Mouse (Mus musculus) limb, embryonic 11.5 days (tissue): ENCODE results near the gene Klhl26. TPM values are rescaled to one million over a fixed set of nuclear protein-coding genes. Genes with fewer than 3 reads are reported as not detected.

Experiments
- ATAC-seq: fragments of 200-750 bp; cut with Nextera tagmentation; 2 replicates; pipeline ENCODE4 v1.8.0; 2017; ENCODE audit warnings: low read depth; ENCODE audit not compliant: insufficient number of reproducible peaks, low FRiP score, low TSS enrichment
- DNase-seq: peaks from one replicate; pipeline ENCODE4 v3.0.0-alpha.2; 2015; ENCODE audit warnings: low spot score
- H3K27ac ChIP-seq: fragments of 300-500 bp; sonication (generic); replicated peaks from 2 replicates; pipeline ENCODE4 v1.5.1; 2014; ENCODE audit warnings: low read depth, mild to moderate bottlenecking, low read length
- H3K27me3 ChIP-seq: fragments of 300-500 bp; sonication (generic); 2 replicates; pipeline ENCODE4 v1.6.1; 2014; ENCODE audit warnings: mild to moderate bottlenecking, low read length, mixed read lengths; ENCODE audit not compliant: control insufficient read depth, insufficient read depth
- H3K36me3 ChIP-seq: fragments of 300-500 bp; sonication (generic); 2 replicates; pipeline ENCODE4 v1.6.1; 2014; ENCODE audit warnings: mild to moderate bottlenecking, low read length, moderate library complexity, mixed read lengths; ENCODE audit not compliant: control insufficient read depth, insufficient read depth
- H3K4me1 ChIP-seq: fragments of 300-500 bp; sonication (generic); 2 replicates; pipeline ENCODE4 v1.6.1; 2014; ENCODE audit warnings: low read length, mixed read lengths; ENCODE audit not compliant: control insufficient read depth, insufficient read depth
- H3K4me2 ChIP-seq: fragments of 300-500 bp; sonication (generic); 2 replicates; pipeline ENCODE4 v1.6.1; 2014; ENCODE audit warnings: low read depth, mild to moderate bottlenecking, moderate library complexity; ENCODE audit not compliant: severe bottlenecking
- H3K4me3 ChIP-seq: fragments of 300-500 bp; sonication (generic); 2 replicates; pipeline ENCODE4 v1.5.1; 2014; ENCODE audit warnings: low read depth, low read length
- H3K9ac ChIP-seq: fragments of 300-500 bp; sonication (generic); 2 replicates; pipeline ENCODE4 v1.6.1; 2014; ENCODE audit warnings: mild to moderate bottlenecking, low read length
- H3K9me3 ChIP-seq: fragments of 300-500 bp; sonication (generic); 2 replicates; pipeline ENCODE4 v1.6.1; 2016; ENCODE audit warnings: low read length; ENCODE audit not compliant: control insufficient read depth
- WGBS: fragments of 180-500 bp; shearing (Covaris S2); extraction: QIAGEN DNeasy Blood & Tissue Kit; methylation state at CpG from one replicate; pipeline ENCODE4 v1.1.7; 2014; 5-methylcytosine and 5-hydroxymethylcytosine counted together
- polyA plus RNA-seq: library from polyadenylated mRNA; unstranded; fragments of >200 nt; fragmentation: Nextera tagmentation; extraction: Ambion mirVana; gene quantifications from 2 replicates; pipeline ENCODE4 v1.2.1, GENCODE M21; 2014

Gene Klhl26
- polyA plus RNA-seq, 1 experiment from 2014 or later, result 18.9 TPM

DNA sequence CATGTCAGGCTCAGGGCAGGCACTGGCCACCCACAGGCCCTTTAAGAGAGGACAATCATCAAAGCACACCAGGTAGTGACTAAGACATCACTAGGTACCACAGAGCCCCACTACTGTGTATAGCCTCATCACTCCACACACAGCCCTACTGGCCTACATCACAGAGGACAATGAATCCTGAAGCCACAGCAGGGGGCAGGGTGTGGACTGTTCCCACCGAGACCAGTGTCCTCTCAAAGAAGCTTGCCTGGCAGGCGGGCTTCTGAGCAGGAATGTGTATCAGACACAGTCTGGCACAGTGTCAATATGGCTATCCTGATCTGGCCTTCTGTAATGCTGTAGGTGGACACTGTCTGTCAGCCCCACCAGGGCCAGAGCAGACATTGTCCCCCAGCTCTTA lies 6.8 kb downstream of the Klhl26 start:
- DNase-seq, result no peak
- Histone ChIP-seq H3K27ac (no peak overlapping the region), H3K9ac (no peak overlapping the region), H3K9me3 (no peaks in the 10 kb centered on the region), H3K4me1 (peaks cover 4% of the 10 kb centered on the region), H3K27me3 (no peaks in the 10 kb centered on the region), H3K4me3 (no peak overlapping the region), H3K36me3 (0 out of 2 replicates have a peak, but pooled peaks cover 2% of the 10 kb centered on the region), H3K4me2 (no peak overlapping the region)
- no peak for ATAC-seq
- WGBS, result 78% methylated on average over 2 of the region's 2 CpGs

DNA sequence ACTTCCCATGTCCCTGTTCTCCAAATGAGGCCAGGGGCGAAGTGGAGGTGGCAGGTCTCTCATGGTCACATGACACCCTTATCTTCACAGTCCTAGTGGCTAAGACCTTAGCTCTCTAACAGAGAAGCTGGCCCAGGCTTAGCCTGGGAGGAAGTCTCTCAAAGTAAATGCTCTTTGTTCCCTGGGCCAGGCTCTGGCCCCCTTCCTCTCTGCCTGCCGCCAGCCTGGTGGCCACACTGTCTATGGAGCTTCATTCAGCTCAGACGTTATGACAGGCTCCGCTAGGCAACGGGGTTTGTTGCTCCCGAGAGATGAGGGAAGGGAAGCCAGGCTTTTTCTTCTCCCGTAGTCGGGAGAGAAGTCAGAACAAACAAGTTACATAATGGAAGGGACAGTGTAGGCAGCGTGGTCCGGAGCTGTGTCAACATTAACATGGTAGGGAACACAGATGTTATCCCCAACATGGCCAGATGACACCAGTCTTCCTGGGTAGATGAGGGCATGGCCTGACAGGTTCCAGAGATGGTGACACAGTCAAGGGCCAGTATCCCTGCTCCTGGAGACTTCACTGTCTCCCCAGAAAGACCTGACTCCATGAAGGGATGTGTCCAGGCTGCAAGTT lies 7.4 kb downstream of the Klhl26 start:
- Histone ChIP-seq H3K36me3 (0 out of 2 replicates have a peak, but pooled peaks cover 2% of the 10 kb centered on the region), H3K4me1 (peaks cover 4% of the 10 kb centered on the region), H3K4me3 (no peak overlapping the region), H3K9me3 (no peaks in the 10 kb centered on the region), H3K27ac (no peak overlapping the region), H3K4me2 (no peak overlapping the region), H3K9ac (no peak overlapping the region), H3K27me3 (no peaks in the 10 kb centered on the region)
- DNase-seq, result no peak
- WGBS, result 74% methylated on average over 10 of the region's 10 CpGs
- no peak for ATAC-seq

DNA sequence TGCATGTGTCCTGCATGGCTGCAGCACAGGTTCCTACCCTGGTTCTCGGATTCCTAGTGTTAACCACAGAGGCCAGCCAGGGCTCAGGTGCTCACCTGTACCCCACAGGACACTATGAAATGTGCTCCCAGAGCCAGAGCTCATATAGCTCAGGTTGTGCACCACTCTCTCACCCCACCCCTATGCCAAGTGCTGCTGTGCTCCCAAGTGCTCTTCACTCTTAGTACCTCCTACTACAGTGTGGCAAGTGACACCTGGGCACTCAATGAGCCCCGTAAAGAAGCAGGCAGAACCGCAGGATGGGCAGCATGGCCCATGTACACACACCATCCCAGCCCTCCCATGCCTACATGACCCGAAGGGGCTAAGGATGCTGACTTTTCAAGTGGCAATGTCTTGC lies 8.0 kb downstream of the Klhl26 start:
- Histone ChIP-seq H3K27me3 (no peaks in the 10 kb centered on the region), H3K4me1 (peaks cover 4% of the 10 kb centered on the region), H3K36me3 (0 out of 2 replicates have a peak, but pooled peaks cover 2% of the 10 kb centered on the region), H3K9ac (no peak overlapping the region), H3K4me2 (no peak overlapping the region), H3K9me3 (no peaks in the 10 kb centered on the region), H3K4me3 (no peak overlapping the region), H3K27ac (no peak overlapping the region)
- ATAC-seq (no peak), DNase-seq (no peak)
- WGBS, result 90% methylated on average over 4 of the region's 4 CpGs

DNA sequence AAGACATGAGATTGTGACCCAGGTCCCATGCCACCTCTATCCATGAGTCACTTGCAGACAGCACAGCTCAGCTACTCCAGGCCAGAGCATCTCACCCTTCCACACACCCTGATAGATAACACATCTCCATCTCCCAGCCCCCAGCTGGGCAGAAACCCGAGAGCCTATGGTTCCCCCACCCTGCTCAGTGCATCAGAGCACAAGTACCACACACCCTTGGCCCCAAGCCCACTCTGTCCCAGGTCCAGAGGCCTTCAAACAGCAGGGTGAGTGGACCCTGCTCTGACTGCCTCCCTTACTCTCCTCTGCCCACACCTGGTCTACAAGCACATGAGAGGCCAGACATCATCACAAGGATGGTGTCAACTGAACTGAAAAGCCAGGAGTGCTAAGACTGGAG lies 8.9 kb downstream of the Klhl26 start:
- ATAC-seq (no peak), DNase-seq (no peak)
- Histone ChIP-seq H3K27me3 (no peaks in the 10 kb centered on the region), H3K9me3 (no peaks in the 10 kb centered on the region), H3K4me2 (no peak overlapping the region), H3K36me3 (0 out of 2 replicates have a peak, but pooled peaks cover 2% of the 10 kb centered on the region), H3K4me1 (peaks cover 4% of the 10 kb centered on the region), H3K4me3 (no peak overlapping the region), H3K9ac (no peak overlapping the region), H3K27ac (no peak overlapping the region)
- 52% methylated on average over 1 of the region's 1 CpGs for WGBS

DNA sequence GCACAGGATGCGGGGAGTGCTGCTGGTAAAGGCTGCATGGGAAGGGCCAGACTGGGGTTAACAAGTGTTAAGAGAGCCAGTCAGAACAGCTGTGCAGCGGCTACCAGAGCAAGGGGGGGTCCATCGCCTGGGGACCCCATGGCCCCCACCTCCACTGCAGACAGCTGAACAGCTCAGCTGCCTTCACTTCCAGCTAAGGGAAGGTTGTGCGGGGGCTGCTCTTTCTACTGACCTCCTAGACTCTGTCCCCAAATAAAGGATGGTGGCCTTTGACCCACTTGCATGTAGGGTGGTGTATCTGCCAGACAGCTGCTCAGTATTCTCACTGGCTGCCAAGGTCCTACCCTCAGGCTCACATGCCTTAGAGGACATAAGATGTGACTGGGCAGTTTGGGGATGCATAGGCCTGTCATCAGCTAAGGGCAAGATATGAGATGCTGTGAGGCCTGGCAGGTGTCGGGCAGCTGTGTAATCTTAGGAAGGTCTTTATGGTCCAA lies 9.5 kb downstream of the Klhl26 start:
- Histone ChIP-seq H3K27ac (no peak overlapping the region), H3K9me3 (no peaks in the 10 kb centered on the region), H3K36me3 (0 out of 2 replicates have a peak, but pooled peaks cover 2% of the 10 kb centered on the region), H3K27me3 (no peaks in the 10 kb centered on the region), H3K4me3 (no peak overlapping the region), H3K4me2 (no peak overlapping the region), H3K4me1 (peaks cover 7% of the 10 kb centered on the region), H3K9ac (no peak overlapping the region)
- WGBS, result 69% methylated on average over 5 of the region's 5 CpGs
- no peak for ATAC-seq
- no peak for DNase-seq

DNA sequence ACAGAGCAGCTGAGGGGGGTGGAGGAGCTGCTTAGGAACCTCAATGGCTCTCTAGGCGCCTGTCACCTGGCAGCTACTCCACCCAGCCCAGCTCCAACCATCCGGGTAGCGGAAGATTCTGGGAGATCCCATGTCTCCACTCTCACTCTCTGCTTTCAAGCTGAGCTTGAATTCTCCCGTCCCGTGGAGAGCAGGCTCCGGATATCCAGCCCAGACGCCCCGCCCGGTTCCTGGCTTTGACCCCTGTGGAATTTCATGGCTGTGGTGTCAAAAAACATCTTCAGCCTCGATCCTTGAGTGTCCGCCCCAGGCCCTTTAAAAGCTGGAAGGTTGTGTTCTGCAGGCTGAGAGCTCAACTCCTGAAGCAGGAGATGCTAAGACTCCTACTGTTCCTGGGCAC lies 10.0 kb downstream of the Klhl26 start:
- no peak overlapping the region for H3K4me3 ChIP-seq
- ATAC-seq, result no peak
- H3K4me1 ChIP-seq, result peaks cover 9% of the 10 kb centered on the region
- H3K27ac ChIP-seq, result no peak overlapping the region
- no peaks in the 10 kb centered on the region for H3K27me3 ChIP-seq
- no peak for DNase-seq
- no peak overlapping the region for H3K4me2 ChIP-seq
- 0 out of 2 replicates have a peak, but pooled peaks cover 2% of the 10 kb centered on the region for H3K36me3 ChIP-seq
- no peaks in the 10 kb centered on the region for H3K9me3 ChIP-seq
- 70% methylated on average over 11 of the region's 11 CpGs for WGBS
- no peak overlapping the region for H3K9ac ChIP-seq

DNA sequence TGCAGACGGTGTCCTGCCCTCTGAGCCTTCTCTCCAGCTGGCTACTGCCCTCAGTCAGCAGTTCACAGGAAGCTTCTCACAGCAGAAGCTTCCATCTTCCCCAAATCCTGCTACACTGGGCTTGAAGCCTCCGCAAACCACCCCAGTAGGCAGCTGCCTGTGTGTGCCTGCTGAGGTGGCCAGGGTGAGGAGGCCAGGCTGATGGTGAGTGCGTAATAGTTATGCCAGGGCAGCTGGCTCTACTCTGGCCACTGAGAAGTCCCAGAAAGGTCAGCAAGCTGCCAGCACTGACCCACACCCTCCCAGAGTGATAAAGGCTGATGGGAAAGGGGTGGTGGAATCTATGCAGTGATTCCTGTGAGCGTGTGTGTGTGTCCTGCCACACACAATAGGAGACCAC lies 10.5 kb downstream of the Klhl26 start:
- H3K4me2 ChIP-seq, result no peak overlapping the region
- no peak overlapping the region for H3K4me3 ChIP-seq
- 91% methylated on average over 4 of the region's 4 CpGs for WGBS
- no peak for ATAC-seq
- no peaks in the 10 kb centered on the region for H3K9me3 ChIP-seq
- no peak overlapping the region for H3K27ac ChIP-seq
- peaks cover 14% of the 10 kb centered on the region for H3K4me1 ChIP-seq
- 0 out of 2 replicates have a peak, but pooled peaks cover 2% of the 10 kb centered on the region for H3K36me3 ChIP-seq
- DNase-seq, result no peak
- H3K27me3 ChIP-seq, result no peaks in the 10 kb centered on the region
- no peak overlapping the region for H3K9ac ChIP-seq

DNA sequence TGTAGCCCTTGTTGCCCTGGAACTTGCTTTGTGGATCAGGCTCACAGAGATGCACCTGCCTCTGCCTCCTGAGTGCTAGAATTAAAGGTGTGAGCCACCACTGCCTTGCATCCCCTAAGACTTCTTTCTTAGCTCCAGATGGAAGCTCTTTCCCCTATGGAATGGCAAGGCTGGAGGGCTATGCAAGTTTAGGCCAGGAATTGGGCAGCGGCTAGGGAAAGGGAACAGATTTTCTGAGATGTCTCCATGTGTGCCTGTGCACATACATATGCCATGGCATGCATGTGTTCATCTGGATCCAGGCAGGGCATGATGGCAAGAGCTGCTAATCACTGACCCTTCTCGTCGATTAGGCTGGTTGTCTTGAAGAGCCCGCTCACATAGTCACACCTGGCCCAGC lies 11.1 kb downstream of the Klhl26 start:
- DNase-seq (no peak), ATAC-seq (no peak)
- Histone ChIP-seq H3K9me3 (no peaks in the 10 kb centered on the region), H3K27me3 (no peaks in the 10 kb centered on the region), H3K4me1 (peaks cover 15% of the 10 kb centered on the region), H3K4me3 (no peak overlapping the region), H3K4me2 (no peak overlapping the region), H3K36me3 (0 out of 2 replicates have a peak, but pooled peaks cover 2% of the 10 kb centered on the region), H3K27ac (no peak overlapping the region), H3K9ac (no peak overlapping the region)
- WGBS, result 94% methylated on average over 4 of the region's 4 CpGs

DNA sequence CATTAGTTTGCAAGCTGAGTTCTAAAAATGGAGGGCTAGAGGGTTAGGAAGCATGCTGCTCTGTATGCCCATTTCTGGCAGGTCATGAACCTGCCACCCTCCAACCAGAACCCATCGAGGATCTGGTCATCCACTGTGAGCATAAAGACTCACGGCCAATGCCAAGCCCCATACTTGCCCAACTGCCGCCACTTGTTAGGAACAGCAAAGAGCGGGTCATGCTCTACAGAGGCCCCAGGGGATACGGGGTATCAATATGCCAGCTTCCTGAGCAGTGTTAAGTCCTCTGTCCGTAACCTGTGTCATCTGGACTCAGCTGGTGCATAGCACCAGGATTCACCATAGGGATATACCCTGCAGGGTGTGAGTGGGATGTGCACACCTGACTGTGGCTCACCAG lies 12.6 kb downstream of the Klhl26 start:
- Histone ChIP-seq H3K36me3 (0 out of 2 replicates have a peak, but pooled peaks cover 2% of the 10 kb centered on the region), H3K9me3 (no peaks in the 10 kb centered on the region), H3K4me1 (peaks cover 15% of the 10 kb centered on the region), H3K27me3 (no peaks in the 10 kb centered on the region), H3K9ac (no peak overlapping the region), H3K27ac (no peak overlapping the region), H3K4me3 (no peak overlapping the region), H3K4me2 (no peak overlapping the region)
- 92% methylated on average over 6 of the region's 6 CpGs for WGBS
- no peak for ATAC-seq
- no peak for DNase-seq
